9 mouse cellular contexts compared by ENCODE assay signal in genomic region chr10:78163923-78164322, GRCm38 (mm10). TPM values are rescaled to one million over a fixed set of nuclear protein-coding genes. Genes with fewer than 3 reads are reported as not detected.
DNase-seq lines count a peak whose midpoint lies in the region; ATAC-seq and TF ChIP-seq lines count a peak whose summit lies in the region.
"Had no signal": no experiment of that assay in that cellular context is flagged by ENCODE, and none has a peak within 500 bp of the region (broad histone marks: within the 10 kb centered on the region; RNA-seq: fewer than 3 reads in every experiment).

No protein-coding gene starts in this region.

- peak; percentile 86 for TF ChIP-seq CTCF in midbrain, postnatal 0 days (IDR thresholded peaks at IDR 0.05)

- H3K9ac ChIP-seq in kidney, embryonic 14.5 days (ENCODE audit: low read depth, low read length) = no peak overlapping the region
- H3K9ac ChIP-seq in ES-E14 (ENCODE audit: insufficient read depth, low read depth, low read length, poor library complexity, severe bottlenecking) = no peak overlapping the region
- H3K9ac ChIP-seq in midbrain, postnatal 0 days (replicated peaks; ENCODE audit: low read length, poor library complexity, severe bottlenecking) = no peak overlapping the region

- no peak for ATAC-seq in kidney, embryonic 14.5 days (ENCODE audit: low FRiP score, low TSS enrichment)
- ATAC-seq in midbrain, postnatal 0 days (ENCODE audit: low FRiP score) = no peak

- intact Hi-C loops in gastrocnemius, postnatal 14 days (cut with DNase I; ENCODE audit: low total_unique reads) = loop anchor here (5.0 kb wide), 2 partner anchors 137 to 182 kb away; no protein-coding TSS in a partner anchor

- no peak overlapping the region for H3K4me2 ChIP-seq in kidney, embryonic 14.5 days (replicated peaks; ENCODE audit: low read depth, low read length)
- H3K4me2 ChIP-seq in midbrain, postnatal 0 days (ENCODE audit: low read depth, low read length, poor library complexity, severe bottlenecking) = no peak overlapping the region
- H3K4me2 ChIP-seq: embryonic facial prominence, embryonic 13.5 days had no signal

- 29% methylated on average over 4 of the region's 4 CpGs for WGBS in kidney, embryonic 14.5 days
- WGBS in midbrain, postnatal 0 days = 30% methylated on average over 4 of the region's 4 CpGs

- in situ Hi-C loops in ES-E14 (cut with MboI; ENCODE audit: low sequenced_read_pairs in 2 of 2, unreplicated experiment in 2 of 2) = loop anchor here (5.0 to 10.0 kb wide), 2 partner anchors 137 to 139 kb away; no protein-coding TSS in a partner anchor

- H3K4me3 ChIP-seq in kidney, embryonic 14.5 days (ENCODE audit: low read length) = no peak overlapping the region
- H3K4me3 ChIP-seq in ES-E14 (ENCODE audit: insufficient read depth in 1 of 2, low read depth in 1 of 2, low read length in 2 of 2, poor library complexity in 1 of 2, severe bottlenecking in 1 of 2) = no peak overlapping the region
- H3K4me3 ChIP-seq in midbrain, postnatal 0 days (ENCODE audit: low read depth, low read length) = no peak overlapping the region
- H3K4me3 ChIP-seq: embryonic facial prominence, embryonic 13.5 days had no signal

- no peaks in the 10 kb centered on the region for H3K27me3 ChIP-seq in kidney, embryonic 14.5 days (ENCODE audit: control insufficient read depth, insufficient read depth, low read length)
- no peaks in the 10 kb centered on the region for H3K27me3 ChIP-seq in midbrain, postnatal 0 days (ENCODE audit: insufficient read depth, low read length)
- H3K27me3 ChIP-seq: embryonic facial prominence, embryonic 13.5 days had no signal

- peak; percentile 55 for DNase-seq in kidney, adult 11 months
- DNase-seq in ES-E14 (ENCODE audit: low read depth, low spot score) = peak; percentile 63
- peak; percentile 73 for DNase-seq in cerebellum, adult 8-10 months
- peak; percentile 65 for DNase-seq in gastrocnemius, postnatal 14 days
- DNase-seq in layer of hippocampus, postnatal 10 days (ENCODE audit: low spot score in 2 of 2) = peak; percentile 72 to 80
- peak; percentile 84 for DNase-seq in midbrain, postnatal 0 days (ENCODE audit: low spot score)
- peak; percentile 67 for DNase-seq in thymus, postnatal 0 days (ENCODE audit: low spot score)

- H3K27ac ChIP-seq in kidney, embryonic 14.5 days (ENCODE audit: low read depth, low read length) = no peak overlapping the region
- no peak overlapping the region for H3K27ac ChIP-seq in ES-E14 (ENCODE audit: insufficient read depth, low read depth, low read length, poor library complexity, severe bottlenecking)
- H3K27ac ChIP-seq in midbrain, postnatal 0 days (ENCODE audit: low read depth, low read length) = no peak overlapping the region
- H3K27ac ChIP-seq: embryonic facial prominence, embryonic 13.5 days had no signal

- peaks cover 35% of the 10 kb centered on the region for H3K36me3 ChIP-seq in kidney, embryonic 14.5 days (ENCODE audit: control insufficient read depth, insufficient read depth, low read length)
- peaks cover 17% of the 10 kb centered on the region for H3K36me3 ChIP-seq in ES-E14 (ENCODE audit: control insufficient read depth, insufficient read depth, low read length, poor library complexity, severe bottlenecking)
- H3K36me3 ChIP-seq in midbrain, postnatal 0 days (ENCODE audit: insufficient read depth, low read length) = peaks cover 49% of the 10 kb centered on the region

- no peaks in the 10 kb centered on the region for H3K9me3 ChIP-seq in kidney, embryonic 14.5 days (ENCODE audit: control insufficient read depth, low read length)
- H3K9me3 ChIP-seq in ES-E14 (ENCODE audit: control insufficient read depth, insufficient read depth, low read depth, low read length) = no peaks in the 10 kb centered on the region
- no peaks in the 10 kb centered on the region for H3K9me3 ChIP-seq in midbrain, postnatal 0 days (ENCODE audit: low read length)
- H3K9me3 ChIP-seq: embryonic facial prominence, embryonic 13.5 days had no signal

- peaks cover 15% of the 10 kb centered on the region for H3K4me1 ChIP-seq in kidney, embryonic 14.5 days (ENCODE audit: control insufficient read depth, insufficient read depth, low read length)
- H3K4me1 ChIP-seq in ES-E14 (ENCODE audit: control insufficient read depth in 2 of 2, insufficient read depth in 2 of 2, low read length in 2 of 2, poor library complexity in 1 of 2) = peaks cover 0 to 2% of the 10 kb centered on the region in 2 experiments; a peak in 2 of 4 replicates
- H3K4me1 ChIP-seq in midbrain, postnatal 0 days (ENCODE audit: insufficient read depth, low read length) = peaks cover 13% of the 10 kb centered on the region; the same call in 1 of the 2 replicates

TF ChIP-seq in ES-E14, 5 proteins besides CTCF, POLR2A, EP300 and RAD21:
- TF ChIP-seq ZC3H11A (IDR thresholded peaks at IDR 0.05; ENCODE audit: borderline replicate concordance, low read depth, low read length) = no peak; the same call in 1 of the 2 replicates
- TF ChIP-seq MAFK (IDR thresholded peaks at IDR 0.05; ENCODE audit: insufficient read depth, low read depth, low read length) = no peak
- no peak for TF ChIP-seq ZNF384 (IDR thresholded peaks at IDR 0.05; ENCODE audit: low read depth, low read length)
- no peak for TF ChIP-seq CHD2 (IDR thresholded peaks at IDR 0.05; ENCODE audit: low read depth, low read length)
- TF ChIP-seq HCFC1 (IDR thresholded peaks at IDR 0.05; ENCODE audit: borderline replicate concordance, insufficient read depth, low read length) = no peak

RNA-seq across cellular contexts. Expression of gene D10Jhu81e, which starts 5.7 kb away (rescaled TPM):
- 16.3 and 85.4 TPM in 2 replicates for polyA plus RNA-seq in kidney, embryonic 14.5 days (2014; fragmentation: Nextera tagmentation; extraction: Ambion mirVana)
- total RNA-seq in ES-E14 (2012; rRNA removed) = 31.6 and 40.2 TPM in 2 replicates
- 100 to 1,000 TPM; 146 to 175 TPM for total RNA-seq in gastrocnemius, postnatal 14 days (2021)
- 10 to 100 TPM; 90.8 to 97.1 TPM for total RNA-seq in layer of hippocampus, postnatal 10 days (2021)
- 80.0 and 119 TPM in 2 replicates for total RNA-seq in midbrain, postnatal 0 days (2014; rRNA removed)
- 24.1 and 26.7 TPM in 2 replicates for polyA plus RNA-seq in midbrain, postnatal 0 days (2015; fragmentation: Nextera tagmentation; extraction: Ambion mirVana)
- polyA plus RNA-seq in thymus, postnatal 0 days (2015; fragmentation: Nextera tagmentation; extraction: Ambion mirVana) = 28.9 and 31.2 TPM in 2 replicates

RNA-seq across cellular contexts. Expression of gene Pwp2, which starts 21.0 kb away (rescaled TPM):
- 10.4 and 19.9 TPM in 2 replicates for polyA plus RNA-seq in kidney, embryonic 14.5 days (2014; fragmentation: Nextera tagmentation; extraction: Ambion mirVana)
- 60.9 and 67.4 TPM in 2 replicates for total RNA-seq in ES-E14 (2012; rRNA removed)
- total RNA-seq in gastrocnemius, postnatal 14 days (2021) = 1 to 10 TPM; 8.2 to 8.8 TPM
- total RNA-seq in layer of hippocampus, postnatal 10 days (2021) = 10 to 100 TPM; 18.1 to 21.0 TPM
- total RNA-seq in midbrain, postnatal 0 days (2014; rRNA removed) = 21.9 and 24.5 TPM in 2 replicates
- polyA plus RNA-seq in midbrain, postnatal 0 days (2015; fragmentation: Nextera tagmentation; extraction: Ambion mirVana) = 13.4 and 14.2 TPM in 2 replicates
- 18.1 and 18.7 TPM in 2 replicates for polyA plus RNA-seq in thymus, postnatal 0 days (2015; fragmentation: Nextera tagmentation; extraction: Ambion mirVana)
